Mouse (Mus musculus) embryo, embryonic 11.5 days (tissue): ENCODE results near the gene Rere.

Source experiments
- DNase-seq: peaks from one replicate; pipeline ENCODE4 v3.0.0-alpha.2; 2012; ENCODE audit warnings: low read depth, low spot score

Gene Rere

GRCm38 (mm10) chr4:150426880-150427476 lies 145.5 kb downstream of the Rere start:
- no peak for DNase-seq

DNA sequence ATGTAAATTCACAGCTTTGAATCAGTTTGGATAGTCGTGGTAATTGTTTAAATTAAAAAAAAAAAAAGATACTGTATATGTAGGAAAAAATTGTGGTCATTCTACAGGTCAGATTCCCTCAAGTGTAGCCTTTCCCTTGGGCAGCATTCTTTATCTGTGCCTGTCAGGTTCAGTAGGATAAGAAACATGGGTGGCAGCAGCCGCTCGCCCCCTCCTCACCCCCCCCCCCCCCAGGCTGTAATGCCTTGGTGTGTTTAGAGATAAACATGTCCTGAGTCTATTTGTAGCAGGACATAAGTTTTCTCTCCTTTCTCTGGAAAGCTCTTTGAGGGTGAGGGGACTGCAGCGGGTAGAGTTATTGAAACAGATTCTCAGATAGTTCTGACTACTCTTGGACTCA lies 147.3 kb downstream of the Rere start:
- DNase-seq = no peak

DNA sequence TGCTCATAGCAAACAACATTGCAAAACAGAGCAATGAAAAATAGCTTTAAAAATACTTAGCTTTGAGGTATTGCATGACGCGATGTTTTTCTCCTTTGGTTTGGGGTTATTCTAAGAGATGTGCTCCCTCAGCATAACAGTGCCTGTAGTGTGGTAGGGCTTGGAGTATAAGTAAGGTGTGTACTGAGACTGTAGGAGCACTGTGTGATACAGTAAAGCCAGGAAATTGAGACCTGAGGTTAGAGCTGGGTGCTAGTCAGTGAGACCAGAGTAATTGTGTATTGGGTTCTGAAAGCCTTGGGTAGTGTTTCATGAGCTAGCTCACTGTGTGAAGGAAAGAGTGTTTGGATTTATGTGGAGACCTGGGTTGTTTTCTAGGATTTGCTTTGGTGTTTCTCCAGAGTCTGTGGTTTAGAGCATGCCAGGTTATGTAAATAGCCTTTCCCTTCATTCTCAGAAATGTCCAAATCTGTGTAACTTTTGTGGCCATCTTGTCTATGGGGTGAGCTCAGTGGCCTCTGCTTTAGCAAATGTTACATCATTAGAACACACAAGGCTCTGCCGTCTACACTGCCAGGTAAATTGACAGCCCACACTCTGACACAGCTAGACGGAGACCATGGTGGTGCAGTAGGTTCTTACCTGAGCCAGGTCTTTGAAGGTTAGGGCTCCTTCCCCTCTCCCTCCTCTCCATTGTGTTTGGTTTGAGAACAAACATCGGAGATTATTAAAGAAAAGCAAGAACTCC lies 152.6 kb downstream of the Rere start:
- no peak for DNase-seq

- no peak for DNase-seq
These were observed 154.1 kb downstream of the Rere start for GRCm38 (mm10) chr4:150435590-150435989.

- no peak for DNase-seq
These were observed 157.2 kb downstream of the Rere start for GRCm38 (mm10) chr4:150438621-150439020.

GRCm38 (mm10) chr4:150441931-150442330 lies 160.5 kb downstream of the Rere start:
- no peak for DNase-seq

DNA sequence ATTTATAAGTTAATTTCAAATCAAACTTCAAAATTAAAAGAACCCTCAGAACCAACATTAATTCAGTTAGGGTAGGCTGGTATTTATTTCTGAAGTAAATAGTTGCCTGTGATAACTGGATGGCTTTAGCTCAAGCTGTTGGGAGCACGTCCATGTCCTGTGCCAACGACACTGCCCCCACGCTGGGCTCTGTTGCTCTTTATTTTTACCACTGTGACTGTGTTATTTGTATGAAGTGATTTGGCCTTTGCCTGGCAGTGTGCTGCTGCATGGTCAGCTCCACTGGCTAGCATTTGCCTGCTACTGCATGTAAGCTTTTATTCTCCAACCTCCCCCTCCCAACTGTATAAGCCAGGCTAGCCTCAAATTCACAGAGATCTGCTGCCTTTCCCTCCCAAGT lies 162.6 kb downstream of the Rere start:
- DNase-seq = no peak

DNA sequence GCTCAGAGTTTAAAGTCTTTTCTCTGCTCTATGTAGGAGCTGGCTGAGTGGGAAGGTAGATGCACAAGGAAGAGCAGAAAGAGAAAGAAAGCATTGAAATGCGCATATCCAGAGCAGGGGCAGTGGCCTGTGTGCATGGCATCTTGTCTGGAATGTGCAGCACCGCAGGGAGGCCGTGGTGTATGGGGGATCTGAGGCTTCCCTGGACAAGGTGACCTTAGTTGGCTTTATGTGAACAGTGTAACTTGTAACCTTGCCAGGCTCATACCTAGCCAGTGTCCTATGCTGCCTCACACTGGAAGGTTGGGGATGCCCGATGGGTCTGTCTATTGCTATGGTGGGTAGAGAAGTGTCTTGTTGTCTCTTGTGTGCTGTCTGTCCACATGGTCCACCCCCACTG lies 165.2 kb downstream of the Rere start:
- DNase-seq = no peak

DNA sequence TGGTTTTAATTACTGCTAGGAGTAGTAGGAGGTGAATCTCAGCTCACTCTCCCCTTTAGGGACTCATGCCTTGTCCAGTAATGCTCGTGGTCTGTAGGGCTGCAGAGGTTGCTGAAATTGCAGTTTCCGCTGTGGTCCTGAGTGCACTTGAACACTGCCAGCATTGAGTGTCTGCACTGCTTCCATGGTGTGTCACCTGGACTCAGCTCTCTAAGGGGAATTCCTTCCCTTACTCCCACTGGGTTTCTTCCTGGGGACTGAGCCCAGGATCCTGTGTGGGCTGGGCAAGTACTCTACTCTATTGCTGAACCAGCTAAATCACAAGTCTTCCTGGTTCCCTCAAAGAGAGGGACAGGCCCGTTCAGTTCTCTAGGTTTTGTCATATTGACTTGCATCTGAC lies 166.1 kb downstream of the Rere start:
- no peak for DNase-seq

GRCm38 (mm10) chr4:150448433-150448832 lies 167.0 kb downstream of the Rere start:
- DNase-seq = no peak

GRCm38 (mm10) chr4:150450081-150450691 lies 168.7 kb downstream of the Rere start:
- DNase-seq = no peak

DNA sequence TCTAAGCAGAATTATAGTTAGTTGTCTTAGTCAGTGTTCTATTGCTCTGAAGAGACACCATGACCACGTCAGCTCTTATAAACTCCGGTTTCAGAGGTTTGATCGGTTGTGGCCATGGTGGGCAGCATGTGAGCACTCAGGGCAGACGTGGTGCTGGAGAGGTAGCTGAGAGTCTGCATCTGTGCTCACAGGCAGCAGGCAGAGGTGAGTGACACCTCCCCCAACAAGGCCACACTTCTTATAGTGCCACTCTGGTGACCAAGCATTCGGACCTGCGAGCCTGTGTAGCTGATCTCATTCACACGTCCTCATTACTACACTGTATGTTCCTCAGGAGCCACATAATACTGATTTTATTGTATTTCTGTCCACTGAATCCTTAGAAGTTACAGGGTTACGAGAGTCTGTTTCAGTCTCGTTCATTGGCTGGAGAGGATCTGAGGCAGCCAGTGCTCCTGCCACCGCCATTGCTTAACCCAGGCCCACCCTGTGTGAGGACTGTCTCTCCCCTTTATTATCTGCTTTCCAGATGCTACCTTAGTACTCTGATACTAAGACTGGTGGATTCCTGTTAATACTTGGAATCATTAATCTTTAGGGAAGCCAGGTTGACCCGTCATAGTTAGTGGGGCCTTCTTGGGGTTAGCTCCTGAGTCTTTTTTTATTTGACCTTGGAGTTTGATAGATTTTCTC lies 170.9 kb downstream of the Rere start:
- no peak for DNase-seq

GRCm38 (mm10) chr4:150454571-150455306 lies 173.3 kb downstream of the Rere start:
- DNase-seq = no peak

DNA sequence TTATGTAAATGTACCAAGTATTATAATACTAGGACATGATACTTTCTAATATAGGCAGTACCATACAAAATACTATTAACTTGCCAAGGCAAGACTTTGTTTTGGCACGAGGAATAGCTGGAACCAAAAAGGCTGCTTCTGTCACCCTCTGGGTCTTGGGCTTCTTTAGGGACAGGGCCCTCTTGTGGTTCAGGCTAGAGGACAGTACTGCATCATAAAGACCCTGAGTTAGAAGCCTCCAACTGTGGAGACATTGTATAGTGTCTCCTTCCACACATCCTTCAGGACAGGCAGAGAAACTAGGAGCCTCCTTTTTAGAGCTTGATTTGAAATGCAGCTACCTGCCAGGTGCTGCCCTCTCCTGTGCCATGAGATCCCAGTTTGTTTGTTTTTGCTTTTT lies 174.3 kb downstream of the Rere start:
- no peak for DNase-seq

DNA sequence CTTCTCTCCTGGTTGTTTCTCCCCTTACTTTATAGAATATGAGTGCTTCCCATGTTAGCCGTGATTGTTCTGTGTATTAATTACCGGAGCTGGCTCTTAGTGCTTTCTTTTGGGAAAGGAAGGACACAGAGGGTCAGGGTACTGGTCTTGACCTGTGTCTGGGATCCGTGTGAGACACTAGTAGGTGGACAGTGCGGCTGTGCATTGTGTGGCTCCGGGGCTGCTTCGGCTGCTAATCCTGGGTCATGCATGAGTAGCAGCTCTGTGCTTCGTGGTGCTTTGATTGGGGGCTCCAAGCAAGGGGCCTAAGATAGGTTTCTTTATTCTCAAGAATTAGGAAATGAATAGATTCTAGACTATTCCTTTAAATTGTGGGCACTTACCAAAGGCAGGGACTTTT lies 175.0 kb downstream of the Rere start:
- no peak for DNase-seq

DNA sequence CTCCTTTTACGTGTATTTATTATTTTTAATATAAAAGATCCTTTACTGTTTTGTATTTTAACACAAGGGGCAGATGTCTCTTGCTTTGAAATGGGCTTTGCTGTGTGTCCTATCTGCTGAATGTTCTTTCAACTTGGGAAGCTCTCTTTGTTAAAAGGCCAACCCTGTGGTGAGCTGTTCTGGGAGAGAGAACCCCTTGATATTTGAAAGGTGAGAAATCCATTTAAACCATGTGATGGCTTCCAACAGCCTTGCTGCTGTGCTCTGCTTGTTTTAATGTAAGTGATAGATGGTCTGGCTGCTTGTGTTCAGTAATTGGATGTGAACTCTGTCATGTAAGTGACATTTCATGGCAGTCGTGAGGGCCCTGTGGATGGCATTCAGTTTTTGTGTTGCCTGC lies 175.4 kb downstream of the Rere start:
- DNase-seq = no peak

GRCm38 (mm10) chr4:150457353-150457752 lies 175.9 kb downstream of the Rere start:
- DNase-seq = no peak

- DNase-seq = no peak
These were observed 176.3 kb downstream of the Rere start for GRCm38 (mm10) chr4:150457771-150458170.

DNA sequence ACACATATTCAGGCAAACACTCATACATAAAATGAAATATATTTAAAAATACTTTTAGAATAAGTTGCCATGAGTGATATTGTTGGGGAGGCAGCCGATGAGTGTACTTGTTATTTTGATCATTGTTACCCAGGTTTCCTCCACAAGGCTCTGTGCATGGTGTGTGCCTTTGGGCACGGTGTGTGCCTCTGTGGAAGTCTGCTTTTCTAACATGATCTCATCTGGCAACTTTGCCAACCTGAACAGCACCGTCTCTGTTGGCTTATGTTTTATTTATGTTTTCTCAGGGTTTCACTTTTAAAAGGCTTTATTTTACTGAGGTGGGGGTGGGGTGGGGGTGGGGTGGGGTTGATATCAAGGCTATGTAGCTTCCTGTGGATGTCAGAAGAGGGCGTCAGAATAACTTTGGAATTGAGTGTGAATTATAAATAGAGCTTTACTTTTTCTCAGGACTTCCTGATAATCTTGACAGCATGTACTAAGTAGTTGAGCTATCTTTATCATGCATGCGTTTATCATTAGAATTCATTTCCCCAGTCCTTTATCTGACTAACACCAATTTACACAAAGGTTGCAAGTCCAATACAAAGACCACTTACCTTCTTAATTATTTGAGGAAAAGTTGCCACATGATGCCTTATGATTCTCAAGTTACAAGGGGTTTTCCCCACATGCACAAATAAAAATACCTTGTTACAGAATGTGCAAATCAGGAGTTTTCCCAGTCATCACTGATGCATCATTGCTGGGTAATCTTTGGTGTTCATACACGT lies 177.8 kb downstream of the Rere start:
- DNase-seq = no peak

- DNase-seq = no peak
These were observed 179.0 kb downstream of the Rere start for GRCm38 (mm10) chr4:150460451-150460850.

DNA sequence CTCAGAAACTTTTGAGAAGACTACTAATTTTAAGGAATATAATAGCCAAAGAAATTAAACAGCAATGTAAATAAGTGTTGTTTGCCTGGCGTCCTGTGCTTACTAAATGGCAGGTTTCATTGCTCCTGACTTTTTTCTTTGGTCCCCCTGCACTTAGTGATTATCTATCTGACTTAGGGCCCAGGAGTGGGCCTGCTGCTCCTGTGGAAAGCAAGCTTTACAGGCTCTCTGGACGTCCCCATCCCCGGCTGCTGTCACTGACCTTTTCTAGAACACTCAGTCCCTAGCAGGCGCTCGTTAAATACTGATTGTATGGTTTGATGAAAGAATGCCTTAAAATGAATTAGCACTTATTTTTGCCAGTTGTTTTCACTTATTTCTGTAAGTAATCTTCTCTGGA lies 179.6 kb downstream of the Rere start:
- no peak for DNase-seq
